Mouse (Mus musculus) testis, adult 2 months (tissue): ENCODE data around the gene Srpk2.

ENCODE experiments used
- CTCF ChIP-seq: fragments of 200-500 bp; IDR thresholded peaks from 2 replicates; pipeline ENCODE4 v1.5.1; 2012; ENCODE audit warnings: low read depth, mild to moderate bottlenecking, inconsistent platforms, low read length, moderate library complexity; ENCODE audit not compliant: control insufficient read depth, insufficient read depth, insufficient replicate concordance
- POLR2A ChIP-seq: fragments of 200-500 bp; IDR thresholded peaks from 2 replicates; pipeline ENCODE4 v1.6.1; 2012; ENCODE audit warnings: low read depth, mild to moderate bottlenecking, inconsistent platforms, low read length, moderate library complexity; ENCODE audit not compliant: control insufficient read depth

DNA sequence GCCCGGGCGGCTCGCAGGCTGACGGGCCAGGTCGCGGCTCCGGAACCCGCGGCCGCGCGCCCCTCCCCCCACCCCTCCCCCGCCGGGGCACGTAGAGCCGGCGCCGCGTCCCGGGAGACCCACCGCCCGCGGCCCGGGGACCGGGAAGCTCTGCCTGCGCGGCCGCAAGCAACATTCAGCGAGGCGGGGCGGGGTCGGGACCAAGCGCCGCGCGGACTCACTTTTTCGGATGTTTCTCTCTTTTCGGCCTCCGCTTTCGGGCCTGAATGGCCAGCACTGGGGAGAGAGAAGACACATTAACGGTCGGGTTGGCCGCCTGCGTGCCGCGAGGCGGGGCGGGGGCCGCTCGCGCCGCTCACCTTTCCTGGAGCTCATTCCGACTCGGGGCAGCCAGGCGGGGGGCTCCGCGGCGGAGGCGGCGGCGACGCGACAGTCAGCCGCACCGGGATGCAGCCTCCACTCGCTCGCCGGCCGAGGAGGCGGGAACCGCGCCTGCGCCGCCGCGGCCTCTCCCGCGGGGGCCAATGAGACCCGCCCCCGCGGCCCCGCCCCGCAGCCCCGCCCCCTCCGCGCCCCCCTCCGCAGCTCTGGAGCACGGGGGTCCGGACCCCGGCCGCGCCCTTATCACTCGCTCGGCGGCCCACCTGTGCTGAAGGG lies 8.8 kb downstream of the Srpk2 start:
- TF ChIP-seq CTCF = no peak
- peak; percentile 69 for TF ChIP-seq POLR2A
